Mouse (Mus musculus): ENCODE results near the gene Mymk. TPM values are rescaled to one million over a fixed set of nuclear protein-coding genes. Genes with fewer than 3 reads are reported as not detected.

Gene Mymk
- not detected for total RNA-seq (2021)
- long read RNA-seq, experiment 1, result 0 reads
- long read RNA-seq, experiment 2, result 0 reads

DNA sequence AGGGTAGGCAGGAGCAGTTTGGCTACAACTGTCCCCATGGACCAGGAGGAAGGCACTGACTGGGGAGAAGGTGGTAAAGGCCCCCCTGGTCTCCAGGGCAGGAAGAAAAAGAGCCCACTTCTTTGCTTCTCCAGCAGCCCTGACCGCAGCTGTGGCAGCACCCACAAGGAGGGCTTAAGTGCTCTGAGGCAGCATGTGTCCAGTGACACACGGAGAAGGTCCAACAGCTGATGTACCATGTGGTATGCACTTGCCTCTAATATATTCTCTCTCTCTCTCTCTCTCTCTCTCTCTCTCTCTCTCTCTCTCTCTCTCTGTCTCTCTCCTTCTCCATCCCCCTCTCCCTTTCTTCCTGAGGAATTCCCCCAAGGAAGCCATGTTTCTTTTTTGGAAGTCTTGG, at the start of gene Mymk:
Gene Mymk, minus strand, starts transcription at position 202 of the 400 bp plus-strand sequence.
- DNase-seq, result no peak

DNA sequence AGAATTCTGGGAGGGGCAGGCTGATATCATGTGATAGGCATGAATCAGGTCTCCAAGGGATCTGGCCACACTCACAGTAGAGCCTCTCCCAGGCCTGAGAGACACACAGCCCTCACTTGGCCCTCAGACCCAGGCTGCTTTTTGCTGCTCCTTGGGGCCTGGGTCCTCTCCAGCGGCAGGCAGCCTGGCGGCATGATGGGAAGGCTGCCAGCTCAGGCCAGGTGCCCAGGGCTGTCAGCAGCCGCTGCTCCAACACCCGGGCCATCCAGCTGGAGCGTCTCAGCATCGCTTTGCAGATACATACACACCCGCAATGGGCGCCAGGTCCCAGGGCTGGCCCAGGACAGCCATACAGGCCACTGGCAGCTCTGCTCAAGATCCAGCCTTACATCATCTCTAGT, 48.3 kb upstream of the Mymk start:
- DNase-seq, result peak; percentile 76 to 88

DNA sequence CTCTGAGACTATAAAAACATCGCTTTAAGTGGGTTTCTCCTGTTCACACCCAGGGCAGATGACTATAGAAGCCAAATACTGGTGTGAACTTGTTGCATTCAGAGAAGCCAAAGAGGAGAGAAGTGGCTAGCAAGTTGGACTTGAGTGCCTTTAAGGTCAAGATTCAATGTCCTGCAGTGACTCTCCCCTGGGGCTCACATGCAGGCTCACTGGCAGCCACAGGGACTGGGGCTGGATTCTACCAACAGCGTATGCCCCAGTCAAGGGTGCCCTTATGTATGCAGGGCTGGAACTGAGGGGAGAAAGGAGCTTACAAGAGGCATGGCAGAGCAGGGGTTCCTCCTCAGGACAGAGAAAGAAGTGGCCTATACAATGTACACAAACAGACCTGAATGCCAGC, 47.8 kb upstream of the Mymk start:
- DNase-seq, result no peak

DNA sequence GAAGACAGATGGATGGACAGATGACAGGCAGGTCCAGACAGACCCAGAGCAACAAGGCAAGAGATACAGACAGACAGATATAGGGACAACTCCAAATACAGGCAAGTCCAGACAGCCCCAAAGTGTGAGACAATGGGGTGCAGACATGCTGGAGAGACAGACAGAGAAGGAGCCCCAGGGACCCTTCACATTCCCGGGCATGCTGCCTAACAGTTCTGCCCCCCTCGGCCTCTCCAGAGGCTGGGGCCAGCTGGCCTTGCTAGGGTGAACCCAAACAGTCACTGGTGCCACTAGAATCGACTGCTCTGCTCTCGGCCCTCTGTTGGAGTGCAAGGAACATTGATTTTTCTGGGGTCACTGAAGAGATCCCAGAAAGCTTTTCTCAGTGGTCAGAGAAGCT, 46.5 kb upstream of the Mymk start:
- DNase-seq, result no peak

DNA sequence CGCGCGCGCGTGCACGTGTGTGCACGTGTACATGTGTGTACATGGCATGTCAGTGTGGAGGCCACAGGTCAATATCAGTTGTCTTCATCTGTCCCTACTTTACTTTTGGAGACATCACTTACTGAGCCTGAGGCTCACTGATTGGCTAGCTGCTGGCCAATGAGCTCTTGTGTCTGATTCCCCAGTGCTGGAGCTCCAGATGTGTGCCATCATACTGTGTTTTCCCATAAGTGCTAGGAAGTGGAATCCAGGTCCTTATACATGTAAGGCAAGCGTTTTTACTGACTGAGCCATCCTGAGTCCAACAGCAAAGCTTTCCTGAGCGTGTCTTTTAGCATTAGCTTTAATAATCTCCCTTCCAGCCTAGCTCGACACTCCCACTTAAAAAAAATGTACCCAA, 42.2 kb upstream of the Mymk start:
- no peak for DNase-seq

DNA sequence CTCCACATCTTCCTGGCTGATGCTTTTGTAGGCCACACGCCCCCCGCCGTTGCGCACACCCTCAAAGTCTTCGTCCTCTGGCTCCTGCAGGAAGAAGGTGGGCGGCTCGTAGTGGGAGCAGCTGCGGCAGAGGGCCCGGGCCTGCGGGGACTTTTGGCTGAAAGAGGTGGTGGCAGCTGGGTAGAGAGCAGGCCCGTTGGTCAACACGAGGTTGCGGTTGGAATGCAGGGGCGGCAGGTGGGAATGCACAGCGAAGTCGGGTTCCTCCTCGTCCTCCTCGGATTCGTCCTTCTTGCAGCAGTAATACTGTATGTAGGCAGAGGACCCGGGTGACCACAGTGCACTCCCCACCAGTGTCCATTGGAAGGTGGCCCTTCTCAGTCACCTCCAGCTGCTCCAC, 40.6 kb upstream of the Mymk start:
- no peak for DNase-seq

DNA sequence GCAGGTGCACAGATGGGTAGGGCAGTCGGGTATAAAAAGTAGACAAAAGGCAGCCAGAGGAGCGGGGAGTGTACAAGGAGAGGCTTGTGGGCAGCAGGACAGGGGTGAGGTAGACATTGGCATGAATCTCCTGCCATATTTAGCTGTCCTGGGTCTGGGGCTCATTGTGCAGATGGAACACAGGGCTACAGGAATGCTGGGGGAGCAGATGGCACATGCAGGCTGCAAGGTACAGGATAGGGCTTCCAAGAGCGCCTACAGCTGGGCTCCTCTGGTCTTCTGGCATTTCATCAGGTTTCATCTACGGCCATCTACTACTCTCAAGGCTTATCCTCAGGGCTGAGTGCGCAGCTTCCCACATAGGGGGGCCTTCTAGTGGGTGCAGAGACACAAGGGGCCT, 37.1 kb upstream of the Mymk start:
- no peak for DNase-seq

DNA sequence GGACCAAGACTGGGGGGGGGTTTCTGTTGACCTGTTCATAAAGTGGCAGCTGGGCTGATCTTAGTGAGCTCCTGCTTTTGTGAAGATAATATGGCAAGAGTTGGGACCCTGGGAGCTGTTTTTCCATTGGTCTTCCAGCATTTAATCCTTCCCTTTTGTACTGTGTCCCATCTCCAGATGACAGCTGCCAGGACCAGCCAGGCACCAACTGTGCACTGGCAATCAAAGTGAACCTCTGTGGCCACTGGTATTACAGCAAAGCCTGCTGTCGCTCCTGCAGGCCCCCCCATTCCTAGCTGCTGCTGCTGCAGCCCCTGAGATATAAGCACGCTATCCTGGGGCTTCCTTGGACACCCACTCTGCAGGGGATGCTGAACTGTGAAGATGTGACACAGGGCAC, 36.2 kb upstream of the Mymk start:
- no peak for DNase-seq

DNA sequence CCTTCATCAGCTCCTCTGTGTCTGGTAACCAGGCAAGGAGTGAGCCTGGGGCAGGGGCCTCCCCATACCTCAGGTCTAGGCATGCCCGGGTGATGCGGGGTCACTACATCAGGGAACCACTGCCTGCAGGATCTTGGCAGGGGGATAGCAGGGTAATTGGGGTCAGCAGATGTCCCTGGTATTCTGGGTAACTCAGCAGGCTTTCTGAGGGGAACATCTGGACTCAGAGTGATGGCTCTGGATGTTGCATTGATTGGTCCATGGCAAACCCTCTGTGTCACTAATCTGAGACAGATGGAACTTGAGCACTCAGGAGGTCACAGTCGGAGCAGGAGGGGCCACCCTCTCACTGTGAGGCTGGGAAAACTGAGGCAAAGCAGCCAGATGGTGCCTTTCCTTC, 34.8 kb upstream of the Mymk start:
- no peak for DNase-seq

DNA sequence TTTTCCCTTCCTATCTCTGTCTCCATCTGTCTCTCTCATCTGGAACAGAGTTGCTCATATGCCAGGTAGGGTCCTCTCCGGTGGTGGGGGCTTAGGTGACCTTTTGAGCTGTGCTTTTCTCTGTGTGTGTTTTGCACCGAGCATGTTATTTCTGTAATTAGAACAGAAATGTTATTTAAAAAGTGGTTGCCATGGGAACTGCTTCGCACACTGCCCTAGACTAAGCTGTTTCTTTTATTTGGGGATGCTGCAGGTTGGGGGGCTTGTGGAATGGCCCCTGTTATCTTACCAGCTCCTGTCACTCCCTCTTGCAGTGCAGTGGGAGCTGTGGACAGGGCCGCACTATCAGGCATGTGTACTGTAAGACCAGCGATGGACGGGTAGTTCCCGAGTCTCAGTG, 31.6 kb upstream of the Mymk start:
- DNase-seq, result no peak

DNA sequence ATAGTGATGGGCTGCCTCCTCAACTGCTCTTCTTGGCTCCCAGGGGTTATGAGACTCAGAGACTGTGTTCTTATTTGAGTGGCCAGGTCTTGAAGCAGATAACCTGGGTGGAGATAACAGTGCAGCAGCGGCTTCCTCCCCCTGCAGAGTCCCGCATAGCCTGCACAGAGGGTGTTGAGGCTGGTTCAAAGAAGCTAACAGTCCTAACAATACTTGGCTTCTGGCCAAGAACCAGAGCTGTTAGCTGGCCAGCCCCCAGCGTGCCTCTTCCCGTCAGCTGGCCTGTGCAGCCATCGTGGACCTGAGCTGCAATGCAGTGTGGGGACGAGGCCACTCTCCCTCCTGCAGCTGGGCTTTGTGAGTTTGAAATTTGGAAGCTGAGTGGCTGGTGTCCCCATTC, 25.8 kb upstream of the Mymk start:
- DNase-seq, result peak; percentile 68 to 75

DNA sequence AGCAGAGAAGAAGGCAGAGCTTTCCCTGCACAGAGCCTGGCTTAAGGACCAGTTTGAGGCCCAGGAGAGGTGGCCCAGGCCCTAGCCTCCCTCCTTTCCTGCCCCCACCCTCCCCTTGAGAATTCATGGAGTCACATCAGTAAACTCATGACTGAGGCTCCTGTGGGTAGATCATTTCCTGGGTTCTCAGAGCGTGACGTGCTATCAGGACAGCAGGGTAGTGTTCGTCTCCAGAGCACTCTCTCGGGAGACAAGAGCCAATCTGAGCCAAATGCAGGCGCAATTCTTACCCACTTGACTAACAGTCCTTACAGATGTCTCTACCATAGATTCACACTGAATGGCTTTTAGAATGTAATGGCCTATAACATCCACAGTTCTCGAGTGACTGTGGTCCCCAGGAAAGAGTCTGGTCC, 25.3 kb upstream of the Mymk start:
- peak; percentile 36 to 50 for DNase-seq

DNA sequence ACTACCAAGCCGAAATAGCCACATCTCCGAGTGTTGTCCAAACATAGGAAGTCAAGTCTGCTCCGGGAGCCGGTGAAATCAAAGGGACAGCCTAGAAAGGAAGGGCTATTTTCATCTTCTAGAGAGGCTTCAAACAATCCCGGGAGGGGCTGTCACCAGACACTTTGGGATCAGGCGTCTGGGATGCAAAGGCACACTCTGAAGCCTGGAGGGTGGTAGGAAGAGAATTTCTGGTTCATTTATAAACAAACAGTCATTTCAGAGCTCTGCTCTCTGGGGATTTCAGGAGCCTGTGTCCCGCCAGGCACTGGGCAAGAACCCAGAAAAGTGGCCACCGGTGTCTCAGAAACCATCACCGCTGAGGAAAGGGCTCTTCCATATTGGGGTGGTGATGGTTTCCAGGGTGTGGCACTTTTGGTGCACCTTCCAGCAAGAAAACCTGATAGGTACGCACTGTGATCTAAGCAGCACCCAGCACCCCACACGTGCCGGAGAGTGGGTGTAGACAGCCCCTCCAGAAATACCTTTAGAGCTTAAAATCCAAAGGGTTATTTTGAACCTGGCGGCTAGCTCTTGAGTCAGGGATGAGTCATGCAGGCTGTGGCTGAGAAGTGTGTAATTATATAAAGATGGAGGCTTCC, 24.5 kb upstream of the Mymk start:
- peak; percentile 25 to 42 for DNase-seq

DNA sequence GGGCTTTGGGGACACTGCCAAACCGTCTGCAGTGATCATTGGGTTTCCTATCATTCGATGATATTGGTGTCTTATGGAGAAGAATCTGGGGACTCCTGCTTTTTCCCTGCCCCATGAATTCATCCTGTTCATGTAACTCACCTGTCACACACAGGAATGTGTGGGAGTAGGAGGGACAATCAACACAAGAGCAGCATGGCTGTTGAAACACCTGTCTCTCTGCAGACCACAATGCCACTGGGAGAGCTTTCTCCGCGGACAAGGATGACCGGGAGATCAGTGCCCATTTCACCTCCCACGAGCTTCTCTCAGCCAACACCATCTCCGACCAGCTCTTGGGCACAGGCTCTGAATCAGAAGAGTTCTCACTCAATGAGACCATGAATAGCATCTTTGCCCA, 23.2 kb upstream of the Mymk start:
- no peak for DNase-seq

DNA sequence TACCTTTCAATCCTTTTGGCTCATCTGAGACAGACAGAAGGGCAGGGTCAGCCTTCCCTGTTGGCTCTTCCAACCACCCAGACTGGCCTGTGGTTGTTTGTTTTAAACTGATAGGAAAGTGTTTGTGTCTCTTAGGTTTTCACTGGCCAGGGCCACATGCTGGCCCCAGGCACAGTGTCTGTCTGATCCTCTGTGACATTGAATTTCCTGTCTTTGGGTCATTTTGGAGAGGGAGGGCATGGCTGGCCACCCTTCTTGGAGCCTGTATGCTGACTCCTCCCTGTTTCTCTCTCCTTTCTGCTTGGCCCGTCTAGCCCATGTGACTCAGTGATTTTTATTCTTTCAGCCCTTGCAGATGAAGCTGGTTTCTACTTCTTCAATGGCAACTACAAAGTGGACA, 17.3 kb upstream of the Mymk start:
- peak in 1 of 2 experiments; percentile 54 for DNase-seq

DNA sequence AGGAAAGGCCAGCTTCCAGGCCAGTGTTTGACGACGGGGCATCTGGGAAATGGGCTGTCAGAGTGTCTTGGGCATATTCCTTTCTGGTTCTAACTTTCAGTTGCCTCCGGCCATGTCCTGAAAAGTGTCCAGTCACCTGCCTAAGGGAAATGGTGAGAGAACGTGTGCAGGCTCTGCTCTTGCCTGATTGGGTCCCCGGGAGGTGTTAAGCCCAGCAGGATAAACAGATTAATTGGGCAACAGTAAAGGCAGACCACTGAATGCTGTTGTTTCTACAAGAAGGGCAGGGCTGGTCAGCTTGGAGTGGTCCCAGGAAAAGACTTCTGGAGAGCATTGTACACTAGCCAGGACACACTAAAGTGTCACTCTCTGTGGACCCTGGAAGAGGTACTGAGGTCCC, 16.7 kb upstream of the Mymk start:
- peak in 1 of 2 experiments; percentile 42 for DNase-seq

DNA sequence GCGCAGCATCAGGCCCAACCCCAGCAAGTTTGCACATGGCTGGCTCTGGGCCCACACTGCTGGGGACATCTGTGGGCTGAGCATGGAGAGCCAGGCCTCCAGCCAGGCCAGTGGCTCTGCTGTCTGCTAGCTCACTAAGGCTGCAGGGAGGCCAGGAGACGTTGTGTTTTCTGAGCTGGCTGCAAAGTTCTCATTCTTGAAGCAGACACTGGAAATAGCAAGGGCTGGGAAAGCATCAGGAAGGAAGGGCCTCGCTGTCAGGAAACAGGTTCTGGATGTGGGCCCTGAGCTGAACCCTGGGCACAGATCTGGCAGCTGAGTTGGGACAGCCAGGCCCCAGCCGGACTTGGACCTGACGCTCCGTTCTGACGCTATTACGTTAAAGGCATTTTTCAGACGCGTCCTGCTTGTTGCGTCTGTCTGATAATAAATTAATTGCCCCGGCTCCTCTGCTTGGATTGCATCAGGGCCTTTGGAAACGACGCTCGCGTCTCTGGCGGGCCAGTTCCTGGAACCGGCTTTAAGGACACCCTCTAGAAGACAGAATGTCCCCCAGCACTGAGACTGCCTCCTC, 16.2 kb upstream of the Mymk start:
- DNase-seq, result peak; percentile 86 to 91

DNA sequence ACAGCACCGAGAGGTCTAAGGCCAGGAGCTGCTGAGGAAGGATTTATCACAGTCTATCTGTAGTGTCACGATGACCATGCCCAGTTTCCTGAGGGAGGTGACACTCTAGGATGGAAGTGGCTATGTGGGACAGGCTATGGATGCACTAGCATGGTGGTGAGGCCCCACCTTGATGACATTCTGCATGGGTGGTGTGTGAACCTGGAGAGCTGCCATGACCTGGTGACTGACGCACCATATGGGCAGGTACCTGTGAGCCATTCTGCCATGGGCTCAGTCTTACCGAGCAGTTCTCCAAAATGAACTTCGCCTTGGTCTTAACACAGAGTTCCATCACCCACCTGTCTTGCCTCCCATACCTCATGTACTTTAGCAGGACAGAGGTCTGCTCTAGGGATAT, 15.6 kb upstream of the Mymk start:
- no peak for DNase-seq

DNA sequence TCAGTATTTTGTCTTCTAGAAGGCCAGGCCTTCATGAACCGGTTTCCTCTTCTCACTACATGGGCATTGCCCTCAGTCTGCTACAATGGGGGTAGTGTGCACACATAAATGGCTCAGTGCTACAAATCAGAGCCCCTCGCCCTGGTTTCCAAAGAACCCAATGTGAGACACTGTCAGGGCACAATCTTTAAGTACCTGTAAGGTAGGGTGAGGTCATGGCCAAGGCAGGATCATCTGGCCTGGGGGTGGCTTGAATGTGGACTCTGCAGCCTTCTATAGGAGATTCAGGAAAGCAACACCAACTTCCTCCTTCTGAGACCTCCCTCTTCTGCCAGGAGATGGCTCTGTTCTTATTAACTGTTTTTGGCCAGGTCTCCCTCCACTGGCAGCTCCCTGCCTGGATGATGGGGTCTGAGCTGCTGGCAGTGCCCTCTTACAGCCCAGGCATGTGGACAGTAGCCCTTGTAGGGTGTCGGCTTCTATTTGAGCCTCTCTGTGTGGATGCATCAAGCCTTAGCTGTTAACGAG, 14.6 kb upstream of the Mymk start:
- no peak for DNase-seq

DNA sequence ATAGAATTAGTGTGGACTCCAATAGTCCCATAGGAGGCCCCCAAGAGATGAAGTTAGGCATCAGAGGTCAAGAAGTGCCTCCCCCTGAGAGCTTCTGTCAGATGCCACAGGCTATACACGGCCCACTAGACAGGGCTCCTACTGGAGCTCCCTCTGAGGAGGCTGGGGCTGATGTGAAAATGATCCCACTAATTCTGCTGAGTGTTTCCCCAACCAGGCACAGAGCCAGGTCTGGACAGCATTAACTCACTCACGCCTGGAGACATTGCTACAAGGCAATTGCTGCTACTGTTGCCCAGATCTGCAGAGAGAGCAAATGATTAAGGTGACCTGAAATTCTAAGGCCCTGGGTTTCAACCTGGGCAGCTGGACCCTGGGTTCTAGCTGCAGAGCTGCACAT, 13.8 kb upstream of the Mymk start:
- no peak for DNase-seq

DNA sequence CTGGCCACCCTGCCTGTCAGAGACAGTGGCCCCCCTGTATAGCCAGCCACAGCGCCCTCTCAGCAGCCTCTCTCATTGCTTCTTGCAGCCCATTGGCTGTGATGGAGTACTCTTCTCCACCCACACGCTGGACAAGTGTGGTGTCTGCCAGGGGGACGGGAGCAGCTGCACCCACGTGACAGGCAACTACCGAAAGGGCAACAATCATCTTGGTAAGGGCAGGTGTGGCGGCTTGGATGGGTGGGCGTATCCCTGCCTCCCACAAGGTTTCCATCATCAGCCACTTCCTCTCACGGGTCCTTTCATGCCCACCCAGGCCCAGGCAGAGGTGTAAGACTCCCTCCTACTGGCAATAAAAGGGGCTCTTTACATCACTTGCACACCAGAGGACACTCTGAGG, 13.0 kb upstream of the Mymk start:
- DNase-seq, result no peak

DNA sequence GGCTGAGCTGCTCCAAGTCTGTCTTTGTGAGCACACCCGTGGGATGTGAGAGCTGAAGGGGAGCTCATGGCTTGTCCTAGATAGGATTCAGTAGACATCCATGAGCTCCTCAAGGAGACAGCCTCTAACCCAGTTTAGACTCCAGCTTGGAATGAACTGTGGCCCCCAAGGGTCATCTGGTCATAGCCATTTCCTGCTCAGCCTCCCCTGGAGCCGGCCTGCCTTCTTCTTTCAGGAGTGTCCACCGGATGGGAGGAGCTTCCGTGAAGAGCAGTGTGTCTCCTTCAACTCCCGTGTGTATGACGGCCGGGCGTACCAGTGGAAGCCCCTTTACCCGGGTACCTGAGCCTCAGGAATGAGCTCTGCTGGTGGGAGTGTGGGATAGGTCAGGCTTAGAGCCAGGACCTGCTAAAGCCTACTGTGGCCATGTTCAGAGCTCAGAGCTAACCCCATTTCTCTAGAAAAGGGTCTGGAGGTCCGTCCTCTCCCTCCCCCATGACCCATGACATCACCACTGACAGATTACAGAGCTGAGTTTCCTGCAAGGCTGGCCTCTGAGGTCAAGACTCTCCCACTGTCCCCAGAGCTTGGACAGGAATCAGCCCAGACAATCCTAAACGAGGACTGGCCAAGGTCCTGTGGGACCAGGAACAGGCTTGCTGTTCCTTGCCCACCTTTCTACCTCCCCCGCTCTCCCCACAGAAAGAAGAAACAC, 11.9 kb upstream of the Mymk start:
- peak in 1 of 2 experiments; percentile 59 for DNase-seq

DNA sequence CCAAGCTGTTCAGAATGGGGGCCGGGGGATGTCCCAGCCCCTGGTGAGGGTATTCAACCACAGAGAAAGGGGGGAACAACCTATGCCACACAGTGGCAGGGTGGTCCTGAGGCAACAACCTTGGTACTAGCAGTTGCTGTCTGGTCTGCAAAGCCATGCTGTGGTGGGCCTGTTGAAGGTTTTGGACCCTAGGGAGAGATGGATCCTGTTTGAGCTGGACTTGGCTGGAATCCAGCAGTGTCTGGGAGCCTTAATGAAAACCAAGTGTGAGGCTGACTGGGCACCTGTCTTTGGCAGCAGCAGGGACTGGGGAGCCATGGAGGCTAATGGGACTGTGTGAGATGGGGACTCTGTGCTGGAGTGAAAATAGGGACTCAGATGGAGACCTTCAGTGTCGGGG, 7.7 kb upstream of the Mymk start:
- peak; percentile 34 to 58 for DNase-seq

All from heart, adult 18-20 months (tissue).